ENCODE assay signal across 8 mouse cellular contexts in genomic region chr8:78436071-78436651, GRCm38 (mm10). TPM values are rescaled to one million over a fixed set of nuclear protein-coding genes. Genes with fewer than 3 reads are reported as not detected.
A peak's percentile ranks its signal among the peaks of the same experiment; 100 is the strongest.
DNase-seq lines count a peak whose midpoint lies in the region; ATAC-seq lines count a peak whose summit lies in the region.

Gene Pou4f2 (minus strand): TSS chr8:78436645.

- no peak within 1 kb of the TSS for H3K27ac ChIP-seq in lung, embryonic 16.5 days (ENCODE audit: low read length)
- H3K27ac ChIP-seq in heart, embryonic 15.5 days, result no peak within 1 kb of the TSS
- no peak within 1 kb of the TSS for H3K27ac ChIP-seq in limb, embryonic 13.5 days

- WGBS in lung, embryonic 16.5 days, result under 1% methylated on average over 47 of the region's 54 CpGs
- WGBS in heart, embryonic 15.5 days, result under 1% methylated on average over 54 of the region's 54 CpGs
- under 1% methylated on average over 45 of the region's 54 CpGs for WGBS in limb, embryonic 13.5 days

- peaks cover 9% of the 10 kb centered on the region; the same call in 1 of the 2 replicates for H3K4me1 ChIP-seq in lung, embryonic 16.5 days (replicated peaks; ENCODE audit: control insufficient read depth, insufficient read depth, low read length)
- peaks cover 32% of the 10 kb centered on the region for H3K4me1 ChIP-seq in heart, embryonic 15.5 days (replicated peaks)
- peaks cover 30% of the 10 kb centered on the region for H3K4me1 ChIP-seq in limb, embryonic 13.5 days

- H3K9ac ChIP-seq in lung, embryonic 16.5 days (ENCODE audit: low read length), result no peak within 1 kb of the TSS
- H3K9ac ChIP-seq in heart, embryonic 15.5 days, result no peak within 1 kb of the TSS
- H3K9ac ChIP-seq in limb, embryonic 13.5 days, result 0 out of 2 replicates have a peak within 1 kb of the TSS, but pooled peaks have one; percentile 13

- H3K9me3 ChIP-seq in lung, embryonic 16.5 days (ENCODE audit: control insufficient read depth, low read length), result no peaks in the 10 kb centered on the region
- H3K9me3 ChIP-seq in heart, embryonic 15.5 days (replicated peaks), result no peaks in the 10 kb centered on the region
- H3K9me3 ChIP-seq in limb, embryonic 13.5 days, result no peaks in the 10 kb centered on the region

- H3K4me3 ChIP-seq in lung, embryonic 16.5 days (ENCODE audit: low read length), result peak within 1 kb of the TSS; percentile 45
- H3K4me3 ChIP-seq in heart, embryonic 15.5 days, result peak within 1 kb of the TSS; percentile 46
- peak within 1 kb of the TSS; percentile 45 for H3K4me3 ChIP-seq in limb, embryonic 13.5 days

- H3K4me2 ChIP-seq in lung, embryonic 16.5 days (ENCODE audit: low read depth, low read length), result peak within 1 kb of the TSS; percentile 62
- peak within 1 kb of the TSS; percentile 79 for H3K4me2 ChIP-seq in heart, embryonic 15.5 days
- H3K4me2 ChIP-seq in limb, embryonic 13.5 days (replicated peaks), result peak within 1 kb of the TSS; percentile 76

- H3K27me3 ChIP-seq in lung, embryonic 16.5 days (ENCODE audit: control insufficient read depth, insufficient read depth, low read depth, low read length), result peaks cover 76% of the 10 kb centered on the region
- H3K27me3 ChIP-seq in heart, embryonic 15.5 days, result peaks cover 92% of the 10 kb centered on the region
- peaks cover 94% of the 10 kb centered on the region for H3K27me3 ChIP-seq in limb, embryonic 13.5 days

- ATAC-seq in lung, embryonic 16.5 days (ENCODE audit: low read depth), result peak; percentile 47
- no peak for ATAC-seq in heart, embryonic 15.5 days (replicated peaks; ENCODE audit: insufficient number of reproducible peaks, insufficient read depth, low FRiP score, low read depth)
- ATAC-seq in limb, embryonic 13.5 days (ENCODE audit: low FRiP score, low read depth), result peak; percentile 69

- peak; percentile 7 to 46 for DNase-seq in adrenal gland, adult (ENCODE audit: inconsistent age in 2 of 2, low spot score in 1 of 2)
- DNase-seq in adrenal gland, postnatal 4 days (ENCODE audit: low spot score in 2 of 2), result no peak
- no peak for DNase-seq in lung, adult 18-20 months
- DNase-seq in right cerebral cortex, adult 2 months (ENCODE audit: low spot score in 2 of 2), result peak; percentile 24 to 48
- DNase-seq in urinary bladder, adult 18-20 months (ENCODE audit: low spot score in 2 of 2), result no peak

- no peaks in the 10 kb centered on the region for H3K36me3 ChIP-seq in lung, embryonic 16.5 days (ENCODE audit: control insufficient read depth, insufficient read depth, low read length)
- H3K36me3 ChIP-seq in heart, embryonic 15.5 days, result no peaks in the 10 kb centered on the region
- H3K36me3 ChIP-seq in limb, embryonic 13.5 days, result no peaks in the 10 kb centered on the region

RNA-seq across cellular contexts. Expression of gene Pou4f2, which starts in this region (rescaled TPM):
- not detected for total RNA-seq in adrenal gland, postnatal 4 days (2021)
- not detected in 2 replicates for polyA plus RNA-seq in lung, embryonic 16.5 days (2015; fragmentation: Nextera tagmentation; extraction: Ambion mirVana)
- polyA plus RNA-seq in heart, embryonic 15.5 days (2015; fragmentation: Nextera tagmentation; extraction: Ambion mirVana), result not detected in 2 replicates
- 0.09 TPM in 1 of 2 replicates, not detected in the other for polyA plus RNA-seq in limb, embryonic 13.5 days (2015; fragmentation: Nextera tagmentation; extraction: Ambion mirVana)

Comparison
In these comparisons a context has a peak if more than half of its experiments do, and no peak if none do; other contexts are left out.
1. DNase-seq: peak in adrenal gland, adult (2 of 2) and right cerebral cortex, adult 2 months (2 of 2); none in adrenal gland, postnatal 4 days (0 of 2), lung, adult 18-20 months (0 of 2) and urinary bladder, adult 18-20 months (0 of 2).
2. Peak in ATAC-seq, H3K4me3 ChIP-seq and H3K4me2 ChIP-seq in lung, embryonic 16.5 days; RNA of the gene not detected or under 1 TPM.
3. Peak in ATAC-seq, H3K4me3 ChIP-seq, H3K9ac ChIP-seq and H3K4me2 ChIP-seq in limb, embryonic 13.5 days; RNA of the gene not detected or under 1 TPM.
4. Peak in every context shown above with its lines, with median percentiles within 50 percentile points of each other: H3K4me2 ChIP-seq and H3K4me3 ChIP-seq.